15 mouse cellular contexts compared by ENCODE assay signal in the genomic region with DNA sequence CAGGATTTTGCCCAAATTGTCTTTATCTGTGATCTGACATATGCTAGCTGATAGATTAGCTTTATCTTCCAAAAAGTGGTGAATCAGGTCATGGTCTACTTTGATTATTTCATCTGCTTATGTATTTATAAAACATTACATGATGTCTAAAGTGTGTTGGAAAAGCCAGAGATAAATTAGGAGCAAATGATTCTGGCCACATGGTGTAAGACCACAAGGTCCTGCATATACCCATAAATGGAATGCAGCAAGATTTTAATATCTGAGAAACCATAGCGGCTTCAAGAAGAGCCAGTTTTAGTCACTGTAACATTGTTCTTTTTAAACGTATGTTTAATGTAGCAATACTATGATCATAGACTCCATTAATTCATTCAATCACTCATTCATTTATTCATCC.
"Had no signal": no experiment of that assay in that cellular context is flagged by ENCODE, and none has a peak within 500 bp of the region (broad histone marks: within the 10 kb centered on the region; RNA-seq: fewer than 3 reads in every experiment).

No protein-coding gene starts in this region.

- H3K36me3 ChIP-seq: stomach, embryonic 15.5 days had no signal

- H3K4me2 ChIP-seq: neural tube, embryonic 15.5 days; stomach, embryonic 15.5 days had no signal

- H3K4me1 ChIP-seq: stomach, embryonic 15.5 days had no signal

- H3K9me3 ChIP-seq: neural tube, embryonic 15.5 days; stomach, embryonic 15.5 days had no signal

- DNase-seq: retina, postnatal 1 day; right cerebral cortex, adult 18-20 months; right cerebral cortex, postnatal 14 days; right cerebral cortex, postnatal 25 days; right cerebral cortex, postnatal 4 days; spleen, adult 18-20 months; thymus, adult 18-20 months; thymus, adult 2 months; thymus, postnatal 14 days; thymus, postnatal 25 days; thymus, postnatal 36 days; thymus, postnatal 4 days had no signal

- H3K27ac ChIP-seq: neural tube, embryonic 15.5 days; stomach, embryonic 15.5 days; stomach, postnatal 0 days had no signal

- H3K27me3 ChIP-seq: neural tube, embryonic 15.5 days; stomach, embryonic 15.5 days had no signal

- H3K4me3 ChIP-seq: neural tube, embryonic 15.5 days; stomach, embryonic 15.5 days had no signal

- H3K9ac ChIP-seq: neural tube, embryonic 15.5 days; stomach, embryonic 15.5 days had no signal
